Mouse (Mus musculus) limb, embryonic 13.5 days (tissue): ENCODE data around the gene Methig1. TPM values are rescaled to one million over a fixed set of nuclear protein-coding genes. Genes with fewer than 3 reads are reported as not detected.

Experiments used
- ATAC-seq: fragments of 200-750 bp; cut with Nextera tagmentation; 2 replicates; pipeline ENCODE4 v1.8.0; 2017; ENCODE audit warnings: low read depth, moderate number of reproducible peaks, moderate TSS enrichment; ENCODE audit not compliant: low FRiP score
- H3K27ac ChIP-seq: fragments of 300-500 bp; sonication (generic); 2 replicates; pipeline ENCODE4 v1.5.1; 2015; ENCODE audit warnings: inconsistent platforms, mild to moderate bottlenecking, moderate library complexity
- H3K27me3 ChIP-seq: fragments of 300-500 bp; sonication (generic); 2 replicates; pipeline ENCODE4 v1.6.1; 2015; ENCODE audit warnings: mild to moderate bottlenecking, inconsistent platforms
- H3K36me3 ChIP-seq: fragments of 300-500 bp; sonication (generic); 2 replicates; pipeline ENCODE4 v1.6.1; 2015; ENCODE audit warnings: inconsistent platforms, mild to moderate bottlenecking, moderate library complexity
- H3K4me1 ChIP-seq: fragments of 300-500 bp; sonication (generic); 2 replicates; pipeline ENCODE4 v1.6.1; 2015; ENCODE audit warnings: inconsistent platforms
- H3K4me2 ChIP-seq: fragments of 300-500 bp; sonication (generic); replicated peaks from 2 replicates; pipeline ENCODE4 v1.6.1; 2015; ENCODE audit warnings: inconsistent platforms, mild to moderate bottlenecking, moderate library complexity
- H3K4me3 ChIP-seq: fragments of 300-500 bp; sonication (generic); 2 replicates; pipeline ENCODE4 v1.5.1; 2015; ENCODE audit warnings: moderate library complexity, mild to moderate bottlenecking, inconsistent platforms
- H3K9ac ChIP-seq: fragments of 300-500 bp; sonication (generic); 2 replicates; pipeline ENCODE4 v1.6.1; 2015; ENCODE audit warnings: mild to moderate bottlenecking, inconsistent platforms
- H3K9me3 ChIP-seq: fragments of 300-500 bp; sonication (generic); 2 replicates; pipeline ENCODE4 v1.6.1; 2016; ENCODE audit warnings: inconsistent platforms
- WGBS: fragments of 180-500 bp; shearing (Covaris S2); methylation state at CpG from one replicate; pipeline ENCODE4 v1.1.7; 2015; 5-methylcytosine and 5-hydroxymethylcytosine counted together
- polyA plus RNA-seq: library from polyadenylated mRNA; unstranded; fragments of >200 nt; fragmentation: Nextera tagmentation; extraction: Ambion mirVana; gene quantifications from 2 replicates; pipeline ENCODE4 v1.2.1, GENCODE M21; 2015

Methig1 gene
- polyA plus RNA-seq, 1 experiment from 2014 or later = 0.10 TPM

DNA sequence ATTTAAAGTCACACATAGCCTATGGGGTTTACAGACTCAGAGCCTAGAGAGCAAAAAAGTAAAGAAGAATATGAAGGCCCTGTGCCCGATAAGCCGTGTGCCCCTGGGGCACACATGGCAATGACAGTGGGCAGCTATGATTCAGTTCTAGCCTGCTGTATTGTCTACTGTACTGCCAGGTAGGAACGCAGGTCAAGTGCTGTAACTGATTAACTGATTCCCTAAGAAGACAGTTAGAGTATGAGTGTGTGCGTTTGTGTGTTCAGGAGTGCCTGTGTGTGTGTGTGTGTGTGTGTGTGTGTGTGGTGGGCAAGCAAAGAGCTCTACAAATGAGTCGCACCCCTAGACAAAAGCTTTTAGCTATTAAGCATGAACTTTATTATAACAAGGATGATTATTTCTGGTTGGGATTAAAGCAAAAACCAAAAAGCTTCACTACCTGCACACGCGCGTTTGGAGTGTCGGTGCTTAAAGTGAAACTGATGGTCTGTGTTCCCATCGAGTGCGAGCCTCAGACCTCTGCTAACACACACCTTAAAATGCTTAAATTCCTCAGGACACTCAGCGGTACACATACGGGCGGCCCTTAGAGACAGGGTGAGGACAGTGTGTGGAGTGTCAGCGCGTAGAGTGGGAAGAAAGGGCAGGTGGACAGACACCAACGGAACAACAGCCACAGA, 34.7 kb downstream of the Methig1 start:
- no peak overlapping the region for H3K9ac ChIP-seq
- no peak overlapping the region for H3K4me3 ChIP-seq
- no peaks in the 10 kb centered on the region for H3K27me3 ChIP-seq
- H3K4me2 ChIP-seq = no peak overlapping the region
- H3K4me1 ChIP-seq = 0 out of 2 replicates have a peak, but pooled peaks cover 3% of the 10 kb centered on the region
- H3K9me3 ChIP-seq = no peaks in the 10 kb centered on the region
- no peaks in the 10 kb centered on the region for H3K36me3 ChIP-seq
- H3K27ac ChIP-seq = no peak overlapping the region
- ATAC-seq = no peak
- 91% methylated on average over 17 of the region's 17 CpGs for WGBS

- Histone ChIP-seq H3K4me3 (no peak overlapping the region), H3K4me2 (no peak overlapping the region)
- 83% methylated on average over 13 of the region's 16 CpGs for WGBS
These were observed 35.4 kb downstream of the Methig1 start for GRCm38 (mm10) chr15:100388224-100388835.

DNA sequence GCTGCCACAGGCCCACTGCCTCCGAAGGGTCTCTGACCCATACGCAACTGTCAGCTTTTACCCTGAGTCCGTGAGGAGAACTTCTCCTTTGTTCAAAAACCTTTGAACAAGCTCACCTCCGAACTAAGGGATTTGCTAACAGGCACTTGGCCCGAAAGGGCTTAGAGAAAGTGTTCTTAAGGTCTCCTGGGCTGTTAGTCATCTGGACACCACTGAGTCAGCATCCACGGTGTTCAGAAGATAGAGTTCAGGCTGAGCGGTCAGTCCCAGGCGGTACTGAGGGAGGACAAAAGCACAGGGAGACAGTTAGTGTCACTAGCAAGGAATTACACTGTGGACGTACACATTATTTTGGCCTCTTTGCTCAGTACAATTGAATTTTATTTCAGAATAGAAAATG, 35.9 kb downstream of the Methig1 start:
- H3K4me1 ChIP-seq = peaks cover 10% of the 10 kb centered on the region
- no peak overlapping the region for H3K9ac ChIP-seq
- H3K27ac ChIP-seq = no peak overlapping the region
- H3K9me3 ChIP-seq = no peaks in the 10 kb centered on the region
- 63% methylated on average over 9 of the region's 9 CpGs for WGBS
- H3K4me2 ChIP-seq = no peak overlapping the region
- no peak overlapping the region for H3K4me3 ChIP-seq
- H3K36me3 ChIP-seq = peaks cover 12% of the 10 kb centered on the region
- ATAC-seq = no peak
- H3K27me3 ChIP-seq = no peaks in the 10 kb centered on the region

More at GRCm38 (mm10) chr15:100388224-100388835, 35.4 kb downstream of the Methig1 start:
- H3K9ac ChIP-seq = no peak overlapping the region
- no peak for ATAC-seq
- H3K9me3 ChIP-seq = no peaks in the 10 kb centered on the region
- H3K27me3 ChIP-seq = no peaks in the 10 kb centered on the region
- H3K27ac ChIP-seq = no peak overlapping the region
- H3K36me3 ChIP-seq = peaks cover 6% of the 10 kb centered on the region
- H3K4me1 ChIP-seq = peaks cover 7% of the 10 kb centered on the region

DNA sequence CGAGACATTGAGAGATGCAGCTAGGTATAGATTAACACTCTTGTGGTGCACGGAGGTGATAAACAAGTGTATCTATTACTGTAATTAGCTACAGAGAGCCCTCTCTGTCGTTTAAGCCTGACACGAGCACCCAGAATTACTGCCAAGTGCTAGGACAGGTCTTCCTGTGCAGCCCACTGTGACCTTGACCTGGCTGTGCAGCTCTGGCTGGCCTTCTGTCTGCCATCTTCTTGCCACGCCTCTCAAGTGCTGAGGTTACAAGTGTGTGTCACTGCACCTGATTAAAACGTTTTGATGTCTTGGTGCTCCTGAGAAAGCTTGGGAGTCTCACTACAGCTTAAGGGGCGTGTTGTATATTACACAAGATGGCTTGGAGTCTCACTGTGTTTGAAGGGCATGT, 38.1 kb downstream of the Methig1 start:
- Histone ChIP-seq H3K9me3 (no peaks in the 10 kb centered on the region), H3K4me2 (no peak overlapping the region), H3K27ac (no peak overlapping the region), H3K9ac (no peak overlapping the region), H3K4me3 (no peak overlapping the region), H3K27me3 (no peaks in the 10 kb centered on the region), H3K36me3 (peaks cover 32% of the 10 kb centered on the region), H3K4me1 (peaks cover 10% of the 10 kb centered on the region)
- WGBS = 78% methylated on average over 7 of the region's 7 CpGs
- ATAC-seq = no peak

DNA sequence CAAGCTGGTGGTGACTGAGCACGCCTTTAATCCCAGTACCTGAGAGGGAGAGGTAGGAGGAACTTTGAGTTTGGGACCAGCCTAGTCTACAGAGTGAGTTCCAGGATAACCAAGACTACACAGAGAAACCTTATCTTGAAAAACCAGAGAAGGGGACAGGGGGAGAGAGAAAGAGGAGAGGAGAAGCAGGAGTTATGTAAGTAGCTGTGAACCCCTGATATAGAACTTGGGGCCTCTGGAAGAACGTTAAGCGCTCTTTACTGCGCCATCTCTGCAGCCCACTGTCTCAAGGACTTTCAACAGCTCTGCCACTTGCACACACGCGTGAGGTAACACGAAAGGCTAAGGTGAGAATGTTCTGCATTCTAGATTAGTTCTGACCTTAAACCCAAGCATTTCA, 38.6 kb downstream of the Methig1 start:
- Histone ChIP-seq H3K9ac (no peak overlapping the region), H3K27ac (no peak overlapping the region), H3K36me3 (peaks cover 37% of the 10 kb centered on the region), H3K27me3 (no peaks in the 10 kb centered on the region), H3K4me2 (no peak overlapping the region), H3K9me3 (no peaks in the 10 kb centered on the region), H3K4me1 (peaks cover 10% of the 10 kb centered on the region), H3K4me3 (no peak overlapping the region)
- 85% methylated on average over 7 of the region's 7 CpGs for whole genome bisulfite sequencing
- ATAC-seq = no peak

DNA sequence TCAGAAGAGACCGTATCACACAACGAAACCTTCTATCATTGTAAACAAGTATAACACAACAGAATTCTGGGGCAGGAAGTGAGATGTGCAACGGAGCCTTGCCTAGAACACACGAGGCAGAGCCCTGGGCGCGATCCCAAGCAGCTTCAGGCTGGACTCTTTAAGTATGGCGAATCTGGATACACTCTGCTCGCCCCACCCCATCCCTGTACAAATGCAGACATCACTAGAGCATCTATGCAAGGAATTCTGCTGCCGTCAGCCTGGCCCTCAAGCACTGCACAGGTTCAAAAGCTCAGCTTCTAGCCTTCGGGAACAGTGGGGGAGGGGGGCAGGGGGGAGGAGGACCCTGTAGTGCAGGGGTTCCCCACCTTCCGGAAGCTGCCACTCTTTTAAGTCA, 40.1 kb downstream of the Methig1 start:
- no peak overlapping the region for H3K4me3 ChIP-seq
- ATAC-seq = no peak
- H3K9me3 ChIP-seq = no peaks in the 10 kb centered on the region
- no peaks in the 10 kb centered on the region for H3K27me3 ChIP-seq
- H3K9ac ChIP-seq = no peak overlapping the region
- no peak overlapping the region for H3K27ac ChIP-seq
- peaks cover 10% of the 10 kb centered on the region for H3K4me1 ChIP-seq
- no peak overlapping the region for H3K4me2 ChIP-seq
- 71% methylated on average over 11 of the region's 11 CpGs for WGBS
- peaks cover 52% of the 10 kb centered on the region for H3K36me3 ChIP-seq

DNA sequence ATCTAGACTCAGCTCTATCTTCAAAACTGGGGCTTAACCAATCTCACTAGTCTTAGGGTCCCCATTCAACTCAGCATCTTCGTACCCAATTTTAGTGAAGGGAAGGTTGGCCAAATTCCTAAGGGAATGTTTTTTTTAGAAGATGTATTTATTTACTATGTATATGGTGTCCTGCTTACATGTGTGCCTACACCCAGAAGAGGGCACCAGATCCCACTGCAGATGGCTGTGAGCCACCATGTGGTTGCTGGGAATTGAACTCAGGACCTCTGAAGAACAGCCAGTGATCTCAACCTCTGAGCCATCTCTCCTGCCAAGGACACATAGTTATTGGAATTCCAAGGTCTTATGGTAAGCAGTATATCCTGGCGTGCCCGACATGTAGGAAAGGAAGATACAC, 42.6 kb downstream of the Methig1 start:
- Histone ChIP-seq H3K4me1 (peaks cover 7% of the 10 kb centered on the region), H3K27ac (no peak overlapping the region), H3K4me2 (no peak overlapping the region), H3K36me3 (peaks cover 77% of the 10 kb centered on the region), H3K27me3 (no peaks in the 10 kb centered on the region), H3K9ac (no peak overlapping the region), H3K4me3 (no peak overlapping the region), H3K9me3 (no peaks in the 10 kb centered on the region)
- ATAC-seq = no peak
- 97% methylated on average over 3 of the region's 3 CpGs for WGBS

GRCm38 (mm10) chr15:100400592-100401250, 47.8 kb downstream of the Methig1 start:
- ATAC-seq = no peak
- Histone ChIP-seq H3K4me2 (no peak overlapping the region), H3K9me3 (no peaks in the 10 kb centered on the region), H3K27me3 (no peaks in the 10 kb centered on the region), H3K4me1 (no peaks in the 10 kb centered on the region), H3K36me3 (peaks cover 99% of the 10 kb centered on the region), H3K9ac (no peak overlapping the region), H3K27ac (no peak overlapping the region), H3K4me3 (no peak overlapping the region)
- 92% methylated on average over 16 of the region's 16 CpGs for WGBS

DNA sequence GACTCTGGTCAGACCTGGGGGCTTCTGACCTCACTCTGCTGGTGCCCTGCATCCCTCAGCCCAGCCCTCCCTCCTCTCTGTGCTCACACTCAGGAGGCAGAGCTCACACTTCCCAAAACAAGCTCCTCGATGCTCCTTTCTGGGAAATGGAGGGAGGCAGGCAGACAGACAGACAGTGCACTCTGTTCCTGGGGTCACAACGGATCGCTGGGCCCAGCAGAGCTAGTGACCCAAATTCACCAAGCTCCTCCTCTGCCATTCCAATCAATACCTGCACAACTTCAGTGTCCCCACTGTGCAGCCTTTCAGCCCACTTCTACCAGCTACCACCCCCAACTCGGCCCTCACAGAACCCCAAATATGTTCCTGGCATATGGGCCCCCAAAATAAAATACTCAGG, 48.9 kb downstream of the Methig1 start:
- Histone ChIP-seq H3K4me3 (no peak overlapping the region), H3K36me3 (peaks cover 98% of the 10 kb centered on the region), H3K4me1 (no peaks in the 10 kb centered on the region), H3K9me3 (no peaks in the 10 kb centered on the region), H3K4me2 (no peak overlapping the region), H3K27ac (no peak overlapping the region), H3K27me3 (no peaks in the 10 kb centered on the region), H3K9ac (no peak overlapping the region)
- 95% methylated on average over 4 of the region's 4 CpGs for WGBS
- ATAC-seq = no peak

DNA sequence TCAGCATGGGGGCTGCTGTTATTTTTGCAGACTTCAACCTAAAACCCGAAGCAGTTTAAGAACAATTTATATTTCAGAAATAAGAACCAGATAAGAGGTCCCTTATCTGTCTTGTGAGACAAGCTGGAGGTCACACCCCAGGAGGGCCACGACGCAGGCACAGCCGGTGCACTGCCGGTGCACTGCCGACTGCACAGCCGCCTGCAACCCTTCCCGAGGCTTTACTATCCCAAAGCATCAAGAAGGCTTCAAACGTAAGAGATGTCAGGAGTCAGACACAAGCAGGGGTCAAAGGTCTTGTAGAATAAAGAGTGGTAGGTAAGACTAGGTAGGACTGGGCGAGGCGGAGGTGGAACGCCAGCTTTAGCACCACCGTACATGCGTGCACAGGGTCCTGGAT, 49.4 kb downstream of the Methig1 start:
- Histone ChIP-seq H3K4me1 (no peaks in the 10 kb centered on the region), H3K9ac (no peak overlapping the region), H3K4me3 (no peak overlapping the region), H3K27ac (no peak overlapping the region), H3K4me2 (no peak overlapping the region), H3K36me3 (peaks cover 96% of the 10 kb centered on the region), H3K27me3 (no peaks in the 10 kb centered on the region), H3K9me3 (no peaks in the 10 kb centered on the region)
- ATAC-seq = no peak
- WGBS = 90% methylated on average over 14 of the region's 14 CpGs

GRCm38 (mm10) chr15:100402798-100403197, 49.8 kb downstream of the Methig1 start:
- no peaks in the 10 kb centered on the region for H3K27me3 ChIP-seq
- no peak overlapping the region for H3K27ac ChIP-seq
- H3K9ac ChIP-seq = no peak overlapping the region
- H3K36me3 ChIP-seq = peaks cover 94% of the 10 kb centered on the region
- WGBS = 90% methylated on average over 4 of the region's 4 CpGs
- no peaks in the 10 kb centered on the region for H3K9me3 ChIP-seq
- H3K4me2 ChIP-seq = no peak overlapping the region
- no peak for ATAC-seq
- no peaks in the 10 kb centered on the region for H3K4me1 ChIP-seq
- no peak overlapping the region for H3K4me3 ChIP-seq

DNA sequence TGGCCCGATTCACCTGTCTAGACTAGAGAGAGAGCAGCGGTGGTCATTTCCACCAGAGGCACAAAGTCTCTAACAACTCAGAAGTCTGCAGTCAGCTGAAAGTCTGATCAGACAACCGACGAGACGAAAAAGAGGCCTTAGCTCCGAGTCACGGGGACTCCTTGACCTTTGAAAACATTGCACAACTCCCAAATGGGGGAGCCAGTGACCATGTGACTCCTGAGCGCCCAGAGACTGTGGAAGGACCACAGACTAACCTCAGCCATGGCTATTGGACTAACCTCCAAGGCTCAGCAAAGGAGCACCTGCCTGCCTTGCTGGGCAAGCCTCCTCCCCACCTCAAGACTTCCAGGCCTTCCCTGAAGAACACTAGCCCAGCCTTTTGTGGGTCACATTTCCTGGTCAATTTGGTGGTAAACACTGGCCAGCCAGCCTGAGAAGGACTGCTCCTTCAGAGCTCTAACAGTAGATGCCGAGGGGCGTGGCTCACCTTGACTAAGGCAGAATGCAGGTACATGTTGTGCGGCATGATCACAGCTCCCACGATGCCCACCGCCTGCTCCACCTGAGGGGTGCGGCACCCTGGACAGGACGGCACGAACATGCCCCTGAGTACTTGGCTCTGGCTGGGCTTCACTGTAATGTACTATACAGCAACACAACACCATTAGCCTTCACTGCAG, 50.5 kb downstream of the Methig1 start:
- no peaks in the 10 kb centered on the region for H3K9me3 ChIP-seq
- H3K27ac ChIP-seq = no peak overlapping the region
- no peak overlapping the region for H3K9ac ChIP-seq
- H3K36me3 ChIP-seq = peaks cover 94% of the 10 kb centered on the region
- 93% methylated on average over 16 of the region's 16 CpGs for WGBS
- H3K4me3 ChIP-seq = no peak overlapping the region
- H3K4me1 ChIP-seq = no peaks in the 10 kb centered on the region
- ATAC-seq = no peak
- H3K4me2 ChIP-seq = no peak overlapping the region
- H3K27me3 ChIP-seq = no peaks in the 10 kb centered on the region
